Mouse (Mus musculus) testis, adult 2 months (tissue): ENCODE results near the gene Mpi. TPM values are rescaled to one million over a fixed set of nuclear protein-coding genes. Genes with fewer than 3 reads are reported as not detected.
A peak's percentile ranks its signal among the peaks of the same experiment; 100 is the strongest.

ENCODE experiments used
- H3K27ac ChIP-seq: fragments of 200-500 bp; 2 replicates; pipeline ENCODE4 v1.5.1; 2012; ENCODE audit warnings: low read depth, low read length; ENCODE audit not compliant: control insufficient read depth, insufficient read depth
- H3K27me3 ChIP-seq: fragments of 200-500 bp; 2 replicates; pipeline ENCODE4 v1.6.1; 2012; ENCODE audit warnings: mild to moderate bottlenecking, low read length, moderate library complexity; ENCODE audit not compliant: control insufficient read depth, insufficient read depth
- H3K36me3 ChIP-seq: fragments of 200-500 bp; 2 replicates; pipeline ENCODE4 v1.6.1; 2012; ENCODE audit warnings: mild to moderate bottlenecking, low read length; ENCODE audit not compliant: control insufficient read depth, insufficient read depth
- H3K4me1 ChIP-seq: fragments of 200-500 bp; 2 replicates; pipeline ENCODE4 v1.6.1; 2012; ENCODE audit warnings: low read length; ENCODE audit not compliant: control insufficient read depth, insufficient read depth
- H3K4me3 ChIP-seq: fragments of 200-500 bp; 2 replicates; pipeline ENCODE4 v1.5.1; 2012; ENCODE audit warnings: low read depth, mild to moderate bottlenecking, low read length, moderate library complexity, mixed read lengths; ENCODE audit not compliant: control insufficient read depth
- CTCF ChIP-seq: fragments of 200-500 bp; IDR thresholded peaks from 2 replicates; pipeline ENCODE4 v1.5.1; 2012; ENCODE audit warnings: low read depth, mild to moderate bottlenecking, inconsistent platforms, low read length, moderate library complexity; ENCODE audit not compliant: control insufficient read depth, insufficient read depth, insufficient replicate concordance
- POLR2A ChIP-seq: fragments of 200-500 bp; IDR thresholded peaks from 2 replicates; pipeline ENCODE4 v1.6.1; 2012; ENCODE audit warnings: low read depth, mild to moderate bottlenecking, inconsistent platforms, low read length, moderate library complexity; ENCODE audit not compliant: control insufficient read depth
- polyA plus RNA-seq: library from polyadenylated mRNA; depleted of rRNA; stranded (reverse); fragments of >200 nt; gene quantifications from 2 replicates; pipeline ENCODE4 v1.2.3, GENCODE M21; 2012

Mpi gene
- polyA plus RNA-seq, 1 experiment = 282 TPM

DNA sequence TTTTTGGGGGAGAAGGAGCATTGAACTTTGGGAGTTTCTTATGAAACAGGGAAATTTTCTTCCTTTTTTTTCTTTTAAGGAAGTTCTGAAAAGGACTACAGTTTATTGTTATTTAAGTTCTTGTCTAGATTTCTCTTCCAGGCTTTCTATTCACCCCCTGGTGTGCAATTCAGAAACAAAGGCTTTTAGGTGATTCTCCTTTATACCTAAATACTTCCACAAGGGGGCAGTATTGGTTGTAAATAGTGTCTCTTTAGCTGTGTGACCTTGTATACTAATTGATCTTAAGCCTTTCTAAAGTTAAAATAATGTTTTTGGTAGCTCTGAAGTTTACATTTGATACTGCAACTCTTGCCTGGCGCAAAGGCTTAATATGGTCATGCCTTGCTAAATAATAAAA, 28.8 kb downstream of the Mpi start:
- Histone ChIP-seq H3K36me3 (no peaks in the 10 kb centered on the region), H3K4me3 (no peak overlapping the region), H3K4me1 (peaks cover 4% of the 10 kb centered on the region), H3K27ac (no peak overlapping the region), H3K27me3 (no peaks in the 10 kb centered on the region)
- TF ChIP-seq CTCF (no peak), POLR2A (no peak)

- no peaks in the 10 kb centered on the region for H3K27me3 ChIP-seq
- peaks cover 4% of the 10 kb centered on the region for H3K4me1 ChIP-seq
- TF ChIP-seq CTCF (no peak), POLR2A (no peak)
- no peak overlapping the region for H3K4me3 ChIP-seq
- H3K36me3 ChIP-seq = no peaks in the 10 kb centered on the region
- no peak overlapping the region for H3K27ac ChIP-seq
Observed at GRCm38 (mm10) chr9:57522861-57523246, 29.7 kb downstream of the Mpi start.

GRCm38 (mm10) chr9:57522114-57522860, 30.3 kb downstream of the Mpi start:
- Histone ChIP-seq H3K27me3 (no peaks in the 10 kb centered on the region), H3K4me3 (peak overlapping the region; percentile 95), H3K36me3 (no peaks in the 10 kb centered on the region), H3K4me1 (peaks cover 4% of the 10 kb centered on the region), H3K27ac (peak overlapping the region; percentile 22; the same call in 1 of the 2 replicates)
- no peak for TF ChIP-seq CTCF
- no peak for TF ChIP-seq POLR2A

GRCm38 (mm10) chr9:57521056-57521911, 31.3 kb downstream of the Mpi start, which contains the start of gene Cox5a:
TSS of gene Cox5a (plus strand) at chr9:57521274.
- TF ChIP-seq POLR2A = peak; percentile 99
- no peak for TF ChIP-seq CTCF
- Histone ChIP-seq H3K27ac (peak within 1 kb of the TSS; percentile 90), H3K36me3 (no peaks in the 10 kb centered on the region), H3K4me1 (peaks cover 4% of the 10 kb centered on the region), H3K4me3 (peak within 1 kb of the TSS; percentile 95), H3K27me3 (no peaks in the 10 kb centered on the region)

DNA sequence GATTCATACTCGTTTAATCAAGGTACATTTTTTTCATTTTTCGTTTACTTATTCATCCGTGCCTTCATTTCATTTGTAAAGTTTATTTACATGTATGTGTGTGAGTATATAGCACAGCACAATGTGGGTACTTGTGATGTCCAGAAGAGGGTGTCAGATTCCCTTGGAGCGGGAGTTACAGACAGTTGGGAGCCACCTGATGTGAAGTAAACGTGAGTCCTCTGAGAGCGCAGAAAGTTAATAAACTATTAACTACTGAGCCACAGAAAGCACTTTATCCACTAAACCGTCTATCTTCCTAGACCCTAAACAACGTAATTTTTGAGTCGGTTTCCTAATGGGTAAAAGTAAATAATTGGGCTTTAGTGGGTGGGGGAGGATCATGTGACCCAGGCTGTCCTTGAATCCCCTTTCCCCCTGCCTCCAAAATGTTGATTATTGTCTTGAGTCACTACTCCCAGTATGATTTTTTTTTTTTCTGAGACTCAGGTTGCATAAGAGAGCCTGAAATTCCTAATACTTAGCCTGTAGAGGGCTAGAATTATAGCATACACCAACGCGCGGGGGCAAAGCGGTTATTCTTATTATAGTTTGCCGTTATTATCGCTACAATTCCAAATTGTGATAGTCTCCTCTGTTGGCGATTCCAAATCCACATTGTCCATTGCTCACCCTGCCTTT, 32.0 kb downstream of the Mpi start:
- Histone ChIP-seq H3K27ac (peak overlapping the region; percentile 53; the same call in 1 of the 2 replicates), H3K36me3 (no peaks in the 10 kb centered on the region), H3K27me3 (no peaks in the 10 kb centered on the region), H3K4me3 (peak overlapping the region; percentile 95), H3K4me1 (peaks cover 4% of the 10 kb centered on the region)
- TF ChIP-seq CTCF (no peak), POLR2A (no peak)

- H3K27me3 ChIP-seq = no peaks in the 10 kb centered on the region
- H3K36me3 ChIP-seq = no peaks in the 10 kb centered on the region
- TF ChIP-seq CTCF = no peak
- TF ChIP-seq POLR2A = no peak
- no peak overlapping the region for H3K27ac ChIP-seq
- peaks cover 2% of the 10 kb centered on the region for H3K4me1 ChIP-seq
- H3K4me3 ChIP-seq = no peak overlapping the region
Observed at GRCm38 (mm10) chr9:57517113-57517512, 35.5 kb downstream of the Mpi start.

GRCm38 (mm10) chr9:57510577-57510976, 42.0 kb downstream of the Mpi start:
- no peaks in the 10 kb centered on the region for H3K4me1 ChIP-seq
- no peaks in the 10 kb centered on the region for H3K36me3 ChIP-seq
- no peak overlapping the region for H3K4me3 ChIP-seq
- TF ChIP-seq CTCF = no peak
- H3K27me3 ChIP-seq = no peaks in the 10 kb centered on the region
- H3K27ac ChIP-seq = no peak overlapping the region
